Mouse (Mus musculus): ENCODE results near the gene Vmn1r142.
"Not testable (repeated sequence)": the region's sequence is repeated elsewhere in the genome, so short reads cannot be mapped to it uniquely, and the experiment has no call there.

Vmn1r142 gene

GRCm38 (mm10) chr7:22163935-22164334 lies at the start of gene Vmn1r142:
TSS of gene Vmn1r142 (minus strand) at chr7:22164035.
- not testable (repeated sequence) for DNase-seq (ENCODE audit: low spot score)

GRCm38 (mm10) chr7:22201164-22201563 lies 37.3 kb upstream of the Vmn1r142 start, which contains the start of gene Gm8653:
TSS of gene Gm8653 (minus strand) at chr7:22201264.
- not testable (repeated sequence) for DNase-seq (ENCODE audit: low spot score)

GRCm38 (mm10) chr7:22189077-22189476 lies 25.2 kb upstream of the Vmn1r142 start, which contains the start of gene Vmn1r143:
TSS of gene Vmn1r143 (plus strand) at chr7:22189377.
- not testable (repeated sequence) for DNase-seq (ENCODE audit: low spot score)

GRCm38 (mm10) chr7:22134641-22135040 lies 29.2 kb downstream of the Vmn1r142 start, which contains the start of gene Gm10666:
TSS of gene Gm10666 (minus strand) at chr7:22134741.
- not testable (repeated sequence) for DNase-seq (ENCODE audit: low spot score)

GRCm38 (mm10) chr7:22118145-22118544 lies 45.7 kb downstream of the Vmn1r142 start, which contains the start of gene Gm16451:
TSS of gene Gm16451 (minus strand) at chr7:22118245.
- DNase-seq (ENCODE audit: low spot score), result not testable (repeated sequence)

Data from adipocyte (in vitro differentiated cells).